ENCODE assay signal across 21 mouse cellular contexts in genomic region chr9:69336063-69336462, GRCm38 (mm10).
DNase-seq lines count a peak whose midpoint lies in the region; ATAC-seq and TF ChIP-seq lines count a peak whose summit lies in the region.
"Had no signal": no experiment of that assay in that cellular context is flagged by ENCODE, and none has a peak within 500 bp of the region (broad histone marks: within the 10 kb centered on the region; RNA-seq: fewer than 3 reads in every experiment).

No protein-coding gene starts in this region.

- TF ChIP-seq POLR2A in thymus, adult 2 months (IDR thresholded peaks at IDR 0.05; ENCODE audit: control insufficient read depth, extremely low read depth, insufficient read depth, low read length, poor library complexity), result no peak

- no peak overlapping the region for H3K27ac ChIP-seq in thymus, adult 2 months (ENCODE audit: control insufficient read depth, insufficient read depth, low read length)
- H3K27ac ChIP-seq: heart, embryonic 13.5 days; intestine, embryonic 15.5 days; limb, embryonic 15.5 days; macrophage; neural tube, embryonic 15.5 days; stomach, embryonic 15.5 days had no signal

- peak; percentile 92 to 96 for ATAC-seq in hematopoietic stem cell, adult 5-6 weeks (replicated peaks in 1 of 2; ENCODE audit: insufficient read depth in 1 of 2, low FRiP score in 2 of 2, low TSS enrichment in 1 of 2, low read depth in 1 of 2, poor library complexity in 2 of 2, severe bottlenecking in 2 of 2)
- no peak for ATAC-seq in frontal cortex, adult (ENCODE audit: low TSS enrichment)
- ATAC-seq: intestine, embryonic 15.5 days; Patski had no signal

- peaks cover 13% of the 10 kb centered on the region for H3K4me1 ChIP-seq in thymus, adult 2 months (replicated peaks; ENCODE audit: control insufficient read depth, insufficient read depth, low read length)

- peak; percentile 26 for DNase-seq in 416B (ENCODE audit: low read depth)
- DNase-seq in CD4-positive, CD25-positive, alpha-beta regulatory T cell, adult 2 months (ENCODE audit: low read depth, low spot score), result peak; percentile 60
- peak; percentile 35 for DNase-seq in thymus, adult 2 months
- no peak for DNase-seq in adrenal gland, adult (ENCODE audit: inconsistent age in 2 of 2, low spot score in 1 of 2)
- no peak for DNase-seq in adrenal gland, postnatal 10 days
- DNase-seq: adrenal gland, postnatal 14 days; cerebellum, adult 9-11 months; gastrocnemius, postnatal 25 days; heart, postnatal 4 days; kidney, postnatal 14 days; layer of hippocampus, adult 9-11 months; lung, adult 2 months had no signal

- no peak for TF ChIP-seq CTCF in thymus, adult 2 months (IDR thresholded peaks at IDR 0.05; ENCODE audit: borderline replicate concordance, control insufficient read depth, extremely low read depth, insufficient read depth, low read length, poor library complexity)

- H3K36me3 ChIP-seq in thymus, adult 2 months (ENCODE audit: control insufficient read depth, insufficient read depth, low read length), result no peaks in the 10 kb centered on the region
- H3K36me3 ChIP-seq: heart, embryonic 13.5 days; intestine, embryonic 15.5 days; limb, embryonic 15.5 days; neural tube, embryonic 15.5 days; stomach, embryonic 15.5 days had no signal

- no peak overlapping the region for H3K4me3 ChIP-seq in thymus, adult 2 months (ENCODE audit: control insufficient read depth, insufficient read depth, low read length)
- H3K4me3 ChIP-seq: heart, embryonic 13.5 days; intestine, embryonic 15.5 days; limb, embryonic 15.5 days; neural tube, embryonic 15.5 days; stomach, embryonic 15.5 days had no signal

- WGBS in thymus, adult 2 months, result 5% methylated on average over 6 of the region's 6 CpGs

- H3K27me3 ChIP-seq in thymus, adult 2 months (ENCODE audit: control insufficient read depth, insufficient read depth, low read length), result no peaks in the 10 kb centered on the region
- H3K27me3 ChIP-seq: heart, embryonic 13.5 days; intestine, embryonic 15.5 days; limb, embryonic 15.5 days; neural tube, embryonic 15.5 days; Patski; stomach, embryonic 15.5 days had no signal

Comparison
In these comparisons a context has a peak if more than half of its experiments do, and no peak if none do; other contexts are left out.
1. DNase-seq: peak in 416B (single experiment), CD4-positive, CD25-positive, alpha-beta regulatory T cell, adult 2 months (single experiment) and thymus, adult 2 months (single experiment); none in adrenal gland, adult (0 of 2) and adrenal gland, postnatal 10 days (single experiment).